Mouse (Mus musculus) olfactory bulb, adult 2 months (tissue): ENCODE measurements around the gene Pygb.

Experiments
- CTCF ChIP-seq: fragments of 200-500 bp; IDR thresholded peaks from 2 replicates; pipeline ENCODE4 v1.5.1; 2012; ENCODE audit warnings: low read depth, mild to moderate bottlenecking, low read length, moderate library complexity; ENCODE audit not compliant: insufficient read depth
- POLR2A ChIP-seq: fragments of 200-500 bp; IDR thresholded peaks from 2 replicates; pipeline ENCODE4 v1.6.1; 2012; ENCODE audit warnings: mild to moderate bottlenecking, low read depth, low read length, moderate library complexity; ENCODE audit not compliant: insufficient read depth

- TF ChIP-seq CTCF = no peak
- TF ChIP-seq POLR2A = no peak
These were observed 74.6 kb downstream of the Pygb start for GRCm38 (mm10) chr2:150861128-150861527.
